Mouse (Mus musculus) liver, postnatal 0 days (tissue): ENCODE measurements around the gene Hdac1.

Experiments
- CTCF ChIP-seq: sonication (generic); IDR thresholded peaks from 2 replicates; pipeline ENCODE4 v1.5.1; 2016; ENCODE audit warnings: antibody characterized with exemption, low read depth
- EP300 ChIP-seq: IDR thresholded peaks from 2 replicates; pipeline ENCODE4 v1.6.1; 2016; ENCODE audit warnings: antibody characterized with exemption, low read depth, mild to moderate bottlenecking

- TF ChIP-seq CTCF (no peak), EP300 (no peak)
Measured at GRCm38 (mm10) chr4:129558321-129558955, 15.9 kb upstream of the Hdac1 start.
